Mouse (Mus musculus) neural tube, embryonic 13.5 days (tissue): ENCODE results near the gene Upp2. TPM values are rescaled to one million over a fixed set of nuclear protein-coding genes. Genes with fewer than 3 reads are reported as not detected.
A peak's percentile ranks its signal among the peaks of the same experiment; 100 is the strongest.

Source experiments
- ATAC-seq: fragments of 200-750 bp; cut with Nextera tagmentation; 2 replicates; pipeline ENCODE4 v1.8.0; 2017; ENCODE audit warnings: low read depth, mild to moderate bottlenecking, moderate TSS enrichment, moderate library complexity
- H3K27ac ChIP-seq: fragments of 300-500 bp; sonication (generic); replicated peaks from 2 replicates; pipeline ENCODE4 v1.5.1; 2015; ENCODE audit warnings: moderate library complexity, mild to moderate bottlenecking, inconsistent platforms
- H3K27me3 ChIP-seq: fragments of 300-500 bp; sonication (generic); 2 replicates; pipeline ENCODE4 v1.6.1; 2015; ENCODE audit warnings: mild to moderate bottlenecking, inconsistent platforms
- H3K36me3 ChIP-seq: fragments of 300-500 bp; sonication (generic); 2 replicates; pipeline ENCODE4 v1.6.1; 2015; ENCODE audit warnings: mild to moderate bottlenecking, inconsistent platforms
- H3K4me1 ChIP-seq: fragments of 300-500 bp; sonication (generic); replicated peaks from 2 replicates; pipeline ENCODE4 v1.6.1; 2015; ENCODE audit warnings: inconsistent platforms
- H3K4me2 ChIP-seq: fragments of 300-500 bp; sonication (generic); 2 replicates; pipeline ENCODE4 v1.6.1; 2015; ENCODE audit warnings: inconsistent platforms, mild to moderate bottlenecking, moderate library complexity
- H3K4me3 ChIP-seq: fragments of 300-500 bp; sonication (generic); 2 replicates; pipeline ENCODE4 v1.5.1; 2015; ENCODE audit warnings: mild to moderate bottlenecking, inconsistent platforms
- H3K9ac ChIP-seq: fragments of 300-500 bp; sonication (generic); 2 replicates; pipeline ENCODE4 v1.6.1; 2015; ENCODE audit warnings: moderate library complexity, mild to moderate bottlenecking, inconsistent platforms
- H3K9me3 ChIP-seq: fragments of 300-500 bp; sonication (generic); 2 replicates; pipeline ENCODE4 v1.6.1; 2016; ENCODE audit warnings: inconsistent platforms
- WGBS: fragments of 180-500 bp; shearing (Covaris S2); methylation state at CpG from one replicate; pipeline ENCODE4 v1.1.7; 2015; 5-methylcytosine and 5-hydroxymethylcytosine counted together
- polyA plus RNA-seq: library from polyadenylated mRNA; unstranded; fragments of >200 nt; fragmentation: Nextera tagmentation; extraction: Ambion mirVana; gene quantifications from 2 replicates; pipeline ENCODE4 v1.2.1, GENCODE M21; 2015

The Upp2 gene
- 10.5 and 13.1 TPM in 2 replicates for polyA plus RNA-seq

- no peaks in the 10 kb centered on the region for H3K9me3 ChIP-seq
- H3K4me1 ChIP-seq, result peaks cover 56% of the 10 kb centered on the region
These were observed at the start of gene Upp2, which contains the start of gene Acvr1 for GRCm38 (mm10) chr2:58567066-58567810. Gene Upp2 (plus strand): TSS chr2:58567298. Gene Acvr1 (minus strand): TSS chr2:58567157.

GRCm38 (mm10) chr2:58518517-58518916 lies 48.6 kb upstream of the Upp2 start:
- 79% methylated on average over 1 of the region's 1 CpGs for WGBS
- Histone ChIP-seq H3K36me3 (no peaks in the 10 kb centered on the region), H3K4me3 (no peak overlapping the region), H3K9me3 (no peaks in the 10 kb centered on the region), H3K4me2 (no peak overlapping the region), H3K9ac (no peak overlapping the region), H3K27me3 (no peaks in the 10 kb centered on the region), H3K27ac (no peak overlapping the region), H3K4me1 (peaks cover 24% of the 10 kb centered on the region)
- ATAC-seq, result no peak

More at GRCm38 (mm10) chr2:58567066-58567810, at the start of gene Upp2, which contains the start of gene Acvr1:
- Histone ChIP-seq H3K27ac (peak within 1 kb of the TSS; percentile 99), H3K27me3 (no peaks in the 10 kb centered on the region), H3K36me3 (no peaks in the 10 kb centered on the region), H3K4me2 (peak within 1 kb of the TSS; percentile 77), H3K4me3 (peak within 1 kb of the TSS; percentile 90), H3K9ac (peak within 1 kb of the TSS; percentile 97)
- ATAC-seq, result peak; percentile 96
- 2% methylated on average over 32 of the region's 80 CpGs for WGBS

GRCm38 (mm10) chr2:58520727-58521126 lies 46.4 kb upstream of the Upp2 start:
- Histone ChIP-seq H3K4me1 (peaks cover 27% of the 10 kb centered on the region), H3K27ac (no peak overlapping the region), H3K4me2 (no peak overlapping the region), H3K9me3 (no peaks in the 10 kb centered on the region), H3K4me3 (no peak overlapping the region), H3K36me3 (no peaks in the 10 kb centered on the region), H3K27me3 (no peaks in the 10 kb centered on the region), H3K9ac (no peak overlapping the region)
- ATAC-seq, result no peak
- WGBS, result 95% methylated on average over 9 of the region's 9 CpGs

GRCm38 (mm10) chr2:58521621-58522020 lies 45.5 kb upstream of the Upp2 start:
- no peak overlapping the region for H3K4me2 ChIP-seq
- peaks cover 18% of the 10 kb centered on the region for H3K4me1 ChIP-seq
- WGBS, result 96% methylated on average over 6 of the region's 6 CpGs
- no peaks in the 10 kb centered on the region for H3K36me3 ChIP-seq
- no peaks in the 10 kb centered on the region for H3K27me3 ChIP-seq
- H3K9ac ChIP-seq, result no peak overlapping the region
- no peaks in the 10 kb centered on the region for H3K9me3 ChIP-seq
- no peak for ATAC-seq
- H3K4me3 ChIP-seq, result no peak overlapping the region
- H3K27ac ChIP-seq, result no peak overlapping the region

GRCm38 (mm10) chr2:58523097-58523496 lies 44.0 kb upstream of the Upp2 start:
- H3K4me1 ChIP-seq, result peaks cover 19% of the 10 kb centered on the region
- no peak overlapping the region for H3K4me2 ChIP-seq
- H3K27ac ChIP-seq, result no peak overlapping the region
- H3K4me3 ChIP-seq, result no peak overlapping the region
- no peak for ATAC-seq
- H3K27me3 ChIP-seq, result no peaks in the 10 kb centered on the region
- H3K9ac ChIP-seq, result no peak overlapping the region
- H3K36me3 ChIP-seq, result no peaks in the 10 kb centered on the region
- H3K9me3 ChIP-seq, result no peaks in the 10 kb centered on the region
- 83% methylated on average over 12 of the region's 12 CpGs for WGBS

GRCm38 (mm10) chr2:58523894-58524293 lies 43.2 kb upstream of the Upp2 start:
- WGBS, result 89% methylated on average over 5 of the region's 5 CpGs
- H3K27ac ChIP-seq, result no peak overlapping the region
- H3K4me1 ChIP-seq, result peaks cover 25% of the 10 kb centered on the region
- no peaks in the 10 kb centered on the region for H3K36me3 ChIP-seq
- H3K4me2 ChIP-seq, result no peak overlapping the region
- H3K9ac ChIP-seq, result no peak overlapping the region
- no peaks in the 10 kb centered on the region for H3K9me3 ChIP-seq
- H3K27me3 ChIP-seq, result no peaks in the 10 kb centered on the region
- ATAC-seq, result no peak
- H3K4me3 ChIP-seq, result no peak overlapping the region

GRCm38 (mm10) chr2:58524356-58524755 lies 42.7 kb upstream of the Upp2 start:
- Histone ChIP-seq H3K36me3 (no peaks in the 10 kb centered on the region), H3K4me2 (no peak overlapping the region), H3K4me3 (no peak overlapping the region), H3K9me3 (no peaks in the 10 kb centered on the region), H3K9ac (no peak overlapping the region), H3K27me3 (no peaks in the 10 kb centered on the region), H3K4me1 (peaks cover 27% of the 10 kb centered on the region), H3K27ac (no peak overlapping the region)
- no peak for ATAC-seq
- WGBS, result 87% methylated on average over 6 of the region's 6 CpGs

- H3K4me3 ChIP-seq, result no peak overlapping the region
- ATAC-seq, result no peak
- 79% methylated on average over 3 of the region's 3 CpGs for WGBS
These were observed 39.3 kb upstream of the Upp2 start for GRCm38 (mm10) chr2:58527786-58528185.

GRCm38 (mm10) chr2:58529384-58529783 lies 37.7 kb upstream of the Upp2 start:
- Histone ChIP-seq H3K4me1 (peaks cover 64% of the 10 kb centered on the region), H3K27me3 (no peaks in the 10 kb centered on the region), H3K9ac (peak overlapping the region; percentile 23; the same call in 1 of the 2 replicates), H3K9me3 (no peaks in the 10 kb centered on the region), H3K4me2 (no peak overlapping the region), H3K4me3 (no peak overlapping the region), H3K27ac (peak overlapping the region; percentile 83), H3K36me3 (no peaks in the 10 kb centered on the region)
- 59% methylated on average over 5 of the region's 5 CpGs for WGBS
- ATAC-seq, result no peak

More at GRCm38 (mm10) chr2:58527786-58528185, 39.3 kb upstream of the Upp2 start:
- Histone ChIP-seq H3K4me1 (peaks cover 52% of the 10 kb centered on the region), H3K27me3 (no peaks in the 10 kb centered on the region), H3K9ac (no peak overlapping the region), H3K4me2 (no peak overlapping the region), H3K27ac (0 out of 2 replicates have a peak overlapping the region, but pooled peaks have one; percentile 6), H3K9me3 (no peaks in the 10 kb centered on the region), H3K36me3 (no peaks in the 10 kb centered on the region)

GRCm38 (mm10) chr2:58529860-58530440 lies 37.1 kb upstream of the Upp2 start:
- Histone ChIP-seq H3K27me3 (no peaks in the 10 kb centered on the region), H3K36me3 (no peaks in the 10 kb centered on the region), H3K4me2 (0 out of 2 replicates have a peak overlapping the region, but pooled peaks have one; percentile 21), H3K27ac (peak overlapping the region; percentile 83), H3K9ac (no peak overlapping the region), H3K4me1 (peaks cover 67% of the 10 kb centered on the region), H3K4me3 (no peak overlapping the region), H3K9me3 (no peaks in the 10 kb centered on the region)
- WGBS, result 10% methylated on average over 7 of the region's 7 CpGs
- ATAC-seq, result no peak

GRCm38 (mm10) chr2:58530521-58530920 lies 36.6 kb upstream of the Upp2 start:
- H3K4me1 ChIP-seq, result peaks cover 70% of the 10 kb centered on the region
- peak overlapping the region; percentile 83 for H3K27ac ChIP-seq
- no peak for ATAC-seq
- no peak overlapping the region for H3K4me2 ChIP-seq
- H3K9ac ChIP-seq, result no peak overlapping the region
- no peaks in the 10 kb centered on the region for H3K27me3 ChIP-seq
- no peak overlapping the region for H3K4me3 ChIP-seq
- 56% methylated on average over 4 of the region's 4 CpGs for WGBS
- H3K9me3 ChIP-seq, result no peaks in the 10 kb centered on the region
- no peaks in the 10 kb centered on the region for H3K36me3 ChIP-seq

- ATAC-seq, result peak; percentile 87
- peak overlapping the region; percentile 50 for H3K4me2 ChIP-seq
- 0 out of 2 replicates have a peak, but pooled peaks cover 2% of the 10 kb centered on the region for H3K36me3 ChIP-seq
- peaks cover 70% of the 10 kb centered on the region for H3K4me1 ChIP-seq
- H3K27ac ChIP-seq, result peak overlapping the region; percentile 85
- peak overlapping the region; percentile 49; the same call in 1 of the 2 replicates for H3K9ac ChIP-seq
- H3K9me3 ChIP-seq, result no peaks in the 10 kb centered on the region
- 9% methylated on average over 10 of the region's 10 CpGs for WGBS
- peak overlapping the region; percentile 22 for H3K4me3 ChIP-seq
- H3K27me3 ChIP-seq, result no peaks in the 10 kb centered on the region
These were observed 34.7 kb upstream of the Upp2 start for GRCm38 (mm10) chr2:58532260-58532850.
